Mouse (Mus musculus): ENCODE data around the gene Arvcf.

GRCm38 (mm10) chr16:18394777-18395619, 47.0 kb downstream of the Arvcf start:
- TF ChIP-seq CTCF (IDR thresholded peaks at IDR 0.05; ENCODE audit: low read depth): no peak
- TF ChIP-seq EP300 (IDR thresholded peaks at IDR 0.05; ENCODE audit: low read depth): no peak; the same call in 1 of the 2 replicates
